Mouse (Mus musculus) left cerebral cortex, postnatal 25 days (tissue): ENCODE measurements around the gene Slc8b1. TPM values are rescaled to one million over a fixed set of nuclear protein-coding genes. Genes with fewer than 3 reads are reported as not detected.
A peak's percentile ranks its signal among the peaks of the same experiment; 100 is the strongest.

Experiments
- DNase-seq, 2 experiments: peaks; one replicate each; pipeline ENCODE4 v3.0.0; 2022; ENCODE audit warnings: low spot score in 2 of 2, mixed read lengths in 1 of 2
- intact Hi-C: fragments of 180-260 bp; cut with DNase I; formaldehyde crosslinking; loops from one replicate; pipeline ENCODE4 v1.15.1; 2025
- total RNA-seq, 2 experiments: library from RNA; stranded (reverse); gene quantifications; 2 replicates each; pipeline ENCODE4 v1.2.3; 2021

Slc8b1 gene
- total RNA-seq, 2 experiments from 2014 or later = 5.9 to 6.0 TPM

- intact Hi-C loops = loop anchor here (1.0 kb wide), 1 partner anchor 28 kb away; the partner anchor contains the start of gene Tpcn1
- DNase-seq = peak in 1 of 2 experiments; percentile 79
Observed at GRCm38 (mm10) chr5:120560616-120561311, 49.8 kb downstream of the Slc8b1 start.

GRCm38 (mm10) chr5:120562956-120563913, 52.3 kb downstream of the Slc8b1 start:
- DNase-seq = no peak
- intact Hi-C loops = no loop called here

- no peak for DNase-seq
- intact Hi-C loops = no loop called here
Observed at GRCm38 (mm10) chr5:120563914-120564311, 52.9 kb downstream of the Slc8b1 start.

- intact Hi-C loops = no loop called here
- DNase-seq = no peak
Observed at GRCm38 (mm10) chr5:120565171-120565905, 54.4 kb downstream of the Slc8b1 start.

- DNase-seq = peak in 1 of 2 experiments; percentile 49
- intact Hi-C loops = no loop called here
Observed at GRCm38 (mm10) chr5:120566101-120566500, 55.1 kb downstream of the Slc8b1 start.

GRCm38 (mm10) chr5:120566681-120567252, 55.8 kb downstream of the Slc8b1 start:
- intact Hi-C loops = no loop called here
- DNase-seq = no peak

- intact Hi-C loops = no loop called here
- DNase-seq = peak; percentile 50 to 66
Observed at GRCm38 (mm10) chr5:120567253-120567701, 56.3 kb downstream of the Slc8b1 start.

- peak in 1 of 2 experiments; percentile 50 for DNase-seq
- intact Hi-C loops = no loop called here
Observed at GRCm38 (mm10) chr5:120567761-120568211, 56.8 kb downstream of the Slc8b1 start.

GRCm38 (mm10) chr5:120568336-120568768, 57.4 kb downstream of the Slc8b1 start:
- intact Hi-C loops = no loop called here
- no peak for DNase-seq

- DNase-seq = no peak
- intact Hi-C loops = no loop called here
Observed at GRCm38 (mm10) chr5:120568964-120569363, 58.0 kb downstream of the Slc8b1 start.

GRCm38 (mm10) chr5:120569791-120570190, 58.8 kb downstream of the Slc8b1 start:
- intact Hi-C loops = no loop called here
- no peak for DNase-seq

GRCm38 (mm10) chr5:120570289-120570897, 59.4 kb downstream of the Slc8b1 start:
- DNase-seq = no peak
- intact Hi-C loops = no loop called here

GRCm38 (mm10) chr5:120571056-120571740, 60.2 kb downstream of the Slc8b1 start:
- DNase-seq = no peak
- intact Hi-C loops = no loop called here

GRCm38 (mm10) chr5:120574469-120575063, 63.6 kb downstream of the Slc8b1 start:
- intact Hi-C loops = no loop called here

GRCm38 (mm10) chr5:120576781-120577301, 65.9 kb downstream of the Slc8b1 start:
- DNase-seq = no peak
- intact Hi-C loops = no loop called here

More at GRCm38 (mm10) chr5:120574469-120575063, 63.6 kb downstream of the Slc8b1 start:
- DNase-seq = no peak

GRCm38 (mm10) chr5:120577935-120578441, 67.0 kb downstream of the Slc8b1 start:
- intact Hi-C loops = no loop called here

GRCm38 (mm10) chr5:120578504-120579081, 67.6 kb downstream of the Slc8b1 start:
- intact Hi-C loops = no loop called here
- no peak for DNase-seq

More at GRCm38 (mm10) chr5:120577935-120578441, 67.0 kb downstream of the Slc8b1 start:
- no peak for DNase-seq
